Mouse (Mus musculus) kidney, adult 2 months (tissue): ENCODE data around the gene Slc6a18.

Experiments
- CTCF ChIP-seq: fragments of 200-500 bp; conservative IDR thresholded peaks from 2 replicates; pipeline ENCODE4 v1.5.1; 2011; ENCODE audit warnings: low read depth, mild to moderate bottlenecking, control low read depth, low read length, moderate library complexity, mixed read lengths; ENCODE audit not compliant: insufficient read depth, insufficient read length
- POLR2A ChIP-seq: fragments of 200-500 bp; IDR thresholded peaks from one replicate; pipeline ENCODE4 v1.6.1; 2011; ENCODE audit warnings: low read depth, low read length, control low read depth

- TF ChIP-seq CTCF (no peak), POLR2A (no peak)
Observed at GRCm38 (mm10) chr13:73654976-73655375, 22.8 kb downstream of the Slc6a18 start.
